Mouse (Mus musculus) E14TG2a.4 (cell line): ENCODE data around the gene Gemin7.

ENCODE experiments used
- CTCF ChIP-seq: conservative IDR thresholded peaks from 2 replicates; pipeline ENCODE4 v1.5.1; 2014; ENCODE audit warnings: low read length
- NANOG ChIP-seq: IDR thresholded peaks from 2 replicates; pipeline ENCODE4 v1.6.1; 2014; ENCODE audit warnings: borderline replicate concordance, low read length, mixed read lengths
- POU5F1 ChIP-seq: IDR thresholded peaks from 2 replicates; pipeline ENCODE4 v1.6.1; 2014; ENCODE audit warnings: low read length, borderline replicate concordance

GRCm38 (mm10) chr7:19615036-19615577, 37.7 kb upstream of the Gemin7 start:
- TF ChIP-seq CTCF (no peak), NANOG (no peak), POU5F1 (no peak)
